Mouse (Mus musculus) c-Kit-positive CD71-positive TER-119-negative erythroid progenitor cells, embryonic 14.5 days (primary cell): Measurements from ENCODE around the gene Eif5a.
"Not testable (repeated sequence)": the region's sequence is repeated elsewhere in the genome, so short reads cannot be mapped to it uniquely, and the experiment has no call there.

Experiments used
- DNase-seq: peaks from one replicate; pipeline ENCODE4 v3.0.0-alpha.2; 2013; ENCODE audit warnings: low read depth

The Eif5a gene

DNA sequence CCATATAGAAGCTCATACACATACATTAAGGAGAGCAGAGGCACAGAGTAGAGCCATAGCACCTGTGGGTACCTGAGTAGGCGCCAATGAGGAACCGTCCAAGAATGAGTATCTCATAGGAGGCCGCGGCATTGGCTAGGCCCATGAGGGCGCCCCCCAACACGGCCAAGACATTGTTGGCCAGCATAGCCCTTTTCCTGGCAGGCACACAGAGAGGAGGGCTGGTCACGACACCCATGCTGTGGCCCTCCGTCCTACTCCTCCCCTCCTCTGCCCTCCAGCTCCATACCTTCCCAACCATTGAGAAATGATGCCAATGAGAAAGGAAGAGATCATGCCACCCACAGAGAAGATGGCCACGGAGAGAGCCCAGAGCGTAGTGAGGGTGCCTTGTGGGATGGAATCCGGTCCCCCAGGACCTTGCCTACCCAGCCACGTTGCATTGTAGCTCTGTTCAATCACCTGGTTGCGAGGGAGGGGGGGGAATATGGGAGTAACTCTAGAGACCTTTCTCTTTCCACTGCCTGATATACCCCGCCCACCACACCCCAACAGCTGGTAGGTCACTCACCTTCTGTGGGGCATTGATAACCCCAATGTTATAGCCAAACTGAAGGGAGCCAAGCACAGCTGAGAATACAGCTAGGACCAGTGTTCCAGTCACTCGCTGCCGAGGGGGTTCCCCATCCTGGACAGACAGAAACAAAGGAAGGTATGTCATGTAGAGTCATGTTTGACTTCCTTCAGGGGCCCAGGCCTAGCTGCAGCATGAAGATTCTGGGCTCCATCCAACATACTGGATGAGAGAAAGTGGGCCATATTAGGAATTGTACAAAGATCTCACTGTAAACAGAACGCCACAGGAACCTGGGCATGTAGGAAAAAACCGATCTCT lies 24.5 kb upstream of the Eif5a start:
- peak; percentile 65 for DNase-seq

DNA sequence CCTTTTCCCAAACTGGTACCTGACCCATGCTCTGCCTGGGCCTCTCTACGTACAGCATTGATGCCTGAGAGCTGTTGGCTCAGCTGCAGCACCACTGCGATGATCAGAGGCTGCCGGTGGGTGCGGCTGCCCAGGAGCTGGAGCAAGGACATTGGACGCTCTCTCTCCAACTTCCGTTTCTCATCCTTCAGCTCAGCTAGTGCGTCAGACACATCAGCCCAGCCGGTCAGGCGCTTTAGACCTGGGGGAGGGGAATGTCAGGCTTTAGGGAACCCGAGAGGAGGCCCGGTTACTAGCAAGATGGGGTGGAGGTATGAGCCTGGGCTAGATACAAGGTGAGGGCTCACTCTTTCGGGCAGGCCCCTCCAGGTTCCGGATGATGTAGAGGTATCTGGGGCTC lies 23.5 kb upstream of the Eif5a start:
- no peak for DNase-seq

DNA sequence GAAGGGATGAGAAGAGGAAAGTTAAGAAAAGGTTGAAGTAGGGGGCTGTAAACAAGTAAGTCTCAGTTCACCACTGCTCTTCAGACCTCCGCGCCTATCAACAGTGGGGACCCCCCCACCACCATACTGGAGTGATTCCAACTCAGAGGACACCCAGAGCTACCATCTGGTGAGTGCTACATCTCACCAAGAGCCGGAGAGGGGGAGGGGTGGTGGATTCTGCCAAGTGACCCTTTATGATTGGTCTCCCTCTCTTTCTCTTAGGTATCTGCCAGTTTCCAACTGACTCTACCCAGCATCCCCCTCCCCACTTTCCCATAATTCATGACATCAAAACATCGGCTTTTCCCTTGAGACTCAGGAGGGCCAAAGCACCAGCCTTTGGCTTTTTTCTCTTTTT lies 19.2 kb upstream of the Eif5a start:
- DNase-seq: no peak

DNA sequence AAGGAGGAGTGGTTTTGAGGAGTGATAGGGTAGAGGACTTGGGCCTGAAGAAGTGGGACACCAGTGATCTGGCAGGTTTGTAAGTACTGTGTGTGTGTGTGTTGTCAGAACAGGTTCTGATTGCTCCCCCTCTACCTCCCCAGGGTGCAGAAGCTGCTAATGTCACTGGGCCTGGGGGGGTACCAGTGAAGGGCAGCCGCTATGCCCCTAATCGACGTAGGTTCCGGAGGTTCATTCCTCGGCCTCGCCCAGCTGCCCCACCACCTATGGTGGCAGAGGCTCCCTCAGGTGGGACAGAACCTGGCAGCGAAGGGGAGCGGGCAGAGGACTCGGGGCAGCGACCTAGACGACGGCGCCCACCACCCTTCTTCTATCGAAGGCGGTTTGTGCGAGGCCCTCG lies 18.0 kb upstream of the Eif5a start:
- DNase-seq: no peak

DNA sequence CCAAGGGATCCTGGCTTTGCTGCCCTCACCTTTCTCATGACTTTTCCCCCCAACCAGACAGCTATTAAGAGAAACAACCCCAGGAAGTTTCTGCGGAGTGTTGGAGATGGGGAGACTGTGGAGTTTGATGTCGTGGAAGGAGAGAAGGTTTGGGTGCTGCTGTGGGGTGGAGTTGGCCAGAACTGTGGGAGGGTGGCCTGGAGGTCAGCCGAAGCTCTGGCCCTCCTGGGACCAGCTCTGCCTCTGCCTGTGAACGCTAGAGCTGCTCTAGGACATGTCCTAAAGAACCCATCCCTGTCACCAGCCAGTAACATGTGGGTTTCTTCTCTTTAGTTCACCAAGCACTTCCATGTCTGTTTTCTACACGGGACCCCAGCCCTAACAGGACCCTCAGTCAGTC lies 17.4 kb upstream of the Eif5a start:
- no peak for DNase-seq

DNA sequence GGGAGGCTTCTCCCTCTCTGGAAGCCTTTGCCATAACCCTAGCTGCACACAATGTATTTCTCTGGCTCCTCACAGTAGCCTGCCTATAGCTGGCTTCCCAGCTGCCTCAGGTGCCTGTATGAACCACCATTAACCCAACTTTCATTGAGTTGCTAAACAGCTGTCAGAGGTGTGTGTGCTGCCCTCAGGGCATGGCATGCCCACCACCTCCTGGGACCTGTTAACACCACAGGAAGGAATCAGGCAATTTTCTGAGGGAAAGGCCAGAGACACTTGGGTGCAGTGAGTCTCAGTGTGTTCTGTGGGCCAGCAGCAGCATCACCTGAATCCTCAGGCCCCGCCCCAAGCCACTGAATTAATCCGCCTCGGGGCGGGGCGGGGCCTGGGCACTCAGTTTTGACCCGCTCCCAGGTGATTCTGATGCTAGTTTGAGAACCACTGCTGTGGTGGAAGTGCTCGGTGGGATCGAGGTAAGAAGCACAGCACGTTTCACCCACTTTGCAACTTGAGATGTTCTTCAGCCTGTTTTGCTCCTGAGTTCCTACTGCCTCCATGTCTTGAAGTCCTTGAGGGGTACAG lies 16.7 kb upstream of the Eif5a start:
- DNase-seq: no peak

DNA sequence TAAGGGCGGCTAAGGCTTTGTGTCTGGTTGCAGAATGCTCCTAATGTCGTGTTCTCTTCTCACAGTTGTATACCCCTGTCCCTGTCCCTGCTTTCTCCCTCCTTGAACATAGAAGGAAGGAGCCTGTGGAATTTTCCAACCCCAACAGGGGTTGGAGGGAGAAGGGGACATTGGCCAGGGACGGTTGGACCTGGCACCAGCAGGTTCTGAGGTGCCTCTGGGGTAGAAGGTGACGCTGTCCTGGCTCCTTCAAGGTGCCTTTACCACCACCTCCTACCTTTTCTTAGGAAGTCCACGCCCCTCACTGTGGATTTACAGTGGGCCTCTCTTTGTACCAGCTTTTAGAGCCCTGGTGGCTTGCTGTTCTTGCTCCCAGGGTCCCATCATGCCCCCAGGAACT lies 16.1 kb upstream of the Eif5a start:
- DNase-seq: no peak

DNA sequence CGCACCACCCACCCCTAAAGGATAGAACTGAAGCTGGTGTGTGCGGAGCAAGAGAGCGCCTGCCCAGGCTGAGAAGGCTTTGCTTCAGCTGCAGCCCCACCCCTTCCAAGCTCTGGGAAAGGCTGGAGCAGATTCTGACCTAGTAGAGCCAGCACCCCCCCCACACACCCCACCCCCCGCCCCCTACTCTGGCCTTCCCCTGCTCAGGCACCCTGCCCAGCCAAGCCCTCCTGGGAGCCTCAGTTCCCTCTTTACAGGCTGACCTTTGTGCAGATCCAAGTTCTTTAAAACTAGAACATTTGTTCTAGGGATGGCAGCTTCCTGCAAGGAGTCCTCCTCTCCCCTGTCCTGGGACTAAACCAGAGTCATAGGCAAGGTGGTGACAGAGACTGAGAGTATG lies 15.6 kb upstream of the Eif5a start:
- no peak for DNase-seq

DNA sequence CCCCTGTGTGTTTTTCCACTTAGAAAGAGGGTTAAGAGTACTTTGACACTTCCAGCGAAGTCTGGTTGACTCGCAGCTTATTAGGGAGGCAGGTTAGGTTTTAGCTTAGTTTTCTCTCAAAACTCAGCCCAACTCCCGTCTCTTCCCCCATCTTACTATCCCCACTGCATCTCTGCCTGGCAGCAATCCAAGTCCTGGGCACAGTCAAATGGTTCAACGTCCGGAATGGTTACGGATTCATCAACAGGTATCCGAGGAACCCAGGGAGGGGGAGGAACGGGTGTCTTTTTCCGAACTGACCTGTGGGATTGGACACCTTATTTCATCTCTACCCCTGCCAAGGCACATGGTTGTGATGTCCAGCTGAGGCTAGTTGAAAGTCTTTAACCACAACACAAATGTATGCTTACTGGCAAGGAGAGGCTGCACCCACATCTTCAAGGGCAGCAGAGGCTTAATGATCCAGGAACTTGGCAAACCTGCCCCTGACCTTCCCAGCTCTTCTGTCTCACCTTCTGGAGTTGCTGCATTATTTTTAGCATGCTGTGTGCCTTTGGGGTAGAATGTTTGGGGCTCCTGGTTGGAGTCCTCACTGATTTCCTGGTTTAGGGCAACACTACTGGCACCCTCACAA lies 15.1 kb upstream of the Eif5a start:
- no peak for DNase-seq

DNA sequence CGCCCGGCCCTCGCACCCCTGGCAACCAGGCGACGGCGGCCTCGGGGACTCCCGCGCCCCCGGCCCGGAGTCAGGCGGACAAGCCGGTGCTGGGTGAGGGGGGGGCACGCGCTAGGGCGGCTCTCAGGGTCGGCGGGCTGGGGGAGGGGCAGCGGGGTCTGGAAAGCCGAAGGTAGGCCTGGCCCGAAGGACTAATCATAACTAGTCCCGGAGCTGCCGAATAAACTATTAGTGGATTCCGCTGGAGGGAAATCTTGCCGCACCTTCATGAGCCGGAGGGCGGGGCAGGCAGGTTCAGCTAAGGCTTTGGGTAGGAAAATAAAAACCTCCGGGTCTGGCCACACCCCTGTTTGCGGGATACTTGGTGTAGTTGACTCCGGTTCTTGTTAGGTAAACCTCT lies 14.4 kb upstream of the Eif5a start:
- no peak for DNase-seq

DNA sequence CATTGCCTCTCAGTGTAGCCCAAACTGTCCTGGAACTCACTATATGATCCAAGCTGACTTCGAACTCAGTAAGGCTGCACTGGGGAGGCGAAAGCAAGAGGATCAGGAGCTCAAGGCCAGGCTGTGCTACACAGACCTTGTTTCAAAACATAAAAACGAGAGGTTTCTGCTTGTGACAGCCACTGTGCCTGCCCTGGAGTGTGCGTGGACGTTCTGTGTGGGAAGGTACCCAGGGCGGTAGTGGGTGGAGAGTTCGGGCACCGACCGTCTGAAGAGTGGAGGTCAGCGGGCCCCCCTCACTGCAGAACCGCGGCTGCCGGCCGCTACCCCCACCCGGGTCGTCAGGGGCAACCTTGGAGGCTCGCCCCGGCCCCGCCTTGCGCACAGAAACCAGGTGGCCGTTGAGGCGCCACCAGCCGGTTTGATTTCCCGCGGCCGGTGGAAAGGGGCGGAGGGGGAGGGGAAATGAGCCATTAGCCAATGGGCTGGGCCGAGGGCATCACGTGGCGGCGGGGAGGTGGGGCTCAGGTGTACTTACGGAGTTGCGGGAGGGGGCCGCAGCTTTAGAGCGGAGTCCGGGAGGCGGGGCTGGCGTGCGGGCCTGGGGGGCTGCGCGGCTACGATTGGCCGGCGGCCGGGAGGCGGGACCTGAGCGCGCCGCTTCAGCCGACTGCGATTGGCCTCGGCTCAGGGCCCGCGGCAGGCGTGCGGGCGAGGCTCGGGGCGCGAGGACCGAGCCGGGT lies 13.6 kb upstream of the Eif5a start, which contains the start of gene Ybx2:
TSS of gene Ybx2 (plus strand) at position 660 of the 743 bp plus-strand sequence.
- DNase-seq: no peak

DNA sequence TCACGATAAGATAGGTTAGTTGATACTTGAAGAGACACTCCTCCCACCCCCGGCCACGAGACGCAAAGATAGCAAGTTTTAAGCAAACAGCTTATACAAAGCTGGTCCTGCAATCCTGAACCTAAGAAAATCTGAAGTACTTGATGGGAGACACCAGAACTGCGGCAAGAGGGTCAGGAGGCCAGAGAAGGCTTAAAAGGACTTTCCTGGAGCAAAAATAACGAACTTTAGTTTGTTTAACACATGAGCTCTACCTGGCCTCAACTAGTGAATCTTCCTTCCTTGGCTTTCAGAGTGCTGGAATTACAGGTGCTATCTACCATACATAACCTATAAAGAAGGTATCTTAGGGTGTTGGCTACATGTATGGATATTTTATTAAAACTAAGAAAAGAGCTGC lies 12.9 kb upstream of the Eif5a start:
- no peak for DNase-seq

DNA sequence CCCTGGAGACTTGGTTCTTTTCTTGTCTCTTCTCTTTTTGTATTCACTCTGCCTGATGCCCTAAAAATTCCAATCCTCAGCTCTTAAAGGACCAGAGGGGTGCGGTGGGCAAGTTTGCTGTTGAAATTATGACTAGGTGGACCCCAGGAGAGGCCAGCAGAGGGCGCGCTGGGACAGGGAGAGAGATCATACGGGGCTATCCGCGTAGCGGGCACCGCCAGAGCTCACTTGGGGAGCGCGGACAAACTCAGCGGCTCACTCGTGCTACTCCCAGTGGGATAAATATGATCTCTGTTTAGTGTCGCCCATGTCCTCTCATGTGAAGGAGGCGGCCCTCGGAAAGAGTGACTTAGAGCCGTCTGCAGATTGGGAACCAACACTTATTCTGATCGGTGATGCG lies 12.4 kb upstream of the Eif5a start:
- peak; percentile 92 for DNase-seq

DNA sequence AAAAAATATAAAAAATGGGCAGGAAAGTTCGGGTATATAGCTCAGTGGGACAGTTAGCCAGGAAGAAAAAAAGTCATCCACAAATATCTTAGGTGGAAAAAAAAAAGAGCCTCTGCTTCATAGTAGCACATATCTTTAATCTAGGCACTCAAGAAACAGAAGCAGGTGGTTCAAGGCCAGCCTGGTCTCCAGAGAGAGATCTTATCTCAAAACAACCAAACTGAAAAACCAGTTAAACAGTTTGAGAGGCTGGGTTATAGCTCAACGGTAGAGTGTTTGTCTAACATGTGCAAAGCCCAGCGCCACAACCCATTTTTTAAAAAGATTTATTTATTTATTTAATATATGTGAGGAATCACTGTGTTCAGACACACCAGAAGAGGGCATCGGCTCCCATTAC lies 11.3 kb upstream of the Eif5a start:
- DNase-seq: no peak

DNA sequence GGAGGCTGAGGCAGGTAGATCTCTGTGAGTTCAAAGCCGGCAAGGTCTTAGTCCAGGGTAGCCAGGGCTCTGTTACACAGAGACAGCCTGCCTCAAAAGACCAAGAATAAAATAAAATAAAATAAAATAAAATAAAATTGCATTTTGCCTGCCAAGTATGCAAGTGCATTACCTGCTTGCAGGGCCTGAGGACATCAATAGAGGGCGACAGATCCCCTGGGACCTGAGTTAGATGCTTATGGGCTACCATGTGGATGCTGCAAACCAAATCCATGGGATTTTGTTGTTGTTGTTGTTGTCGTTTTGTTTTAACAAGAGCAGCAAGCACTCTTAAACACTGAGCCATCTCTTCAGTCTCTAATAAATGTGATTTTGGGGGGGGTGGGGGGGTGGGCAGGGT lies 10.5 kb upstream of the Eif5a start:
- no peak for DNase-seq

DNA sequence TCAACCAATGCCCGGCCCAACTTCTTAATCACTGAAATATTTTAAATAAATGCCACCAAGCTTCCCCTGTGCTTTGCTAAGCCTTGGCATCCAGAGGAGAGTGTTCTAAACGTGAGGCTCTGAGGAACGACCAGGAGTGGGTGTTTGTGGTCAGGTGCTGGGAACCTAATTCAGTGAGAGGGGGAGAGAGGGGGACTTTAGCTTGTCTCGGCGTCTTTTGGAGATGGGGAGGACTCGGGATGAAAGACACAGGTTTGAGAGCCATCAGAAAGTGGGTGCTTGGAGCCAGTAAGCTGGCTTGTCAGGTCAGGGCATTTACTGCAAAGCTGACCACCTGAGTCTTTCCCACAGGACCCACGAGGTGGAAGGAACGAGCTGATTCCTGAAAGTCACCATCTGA lies 10.0 kb upstream of the Eif5a start:
- DNase-seq: no peak

DNA sequence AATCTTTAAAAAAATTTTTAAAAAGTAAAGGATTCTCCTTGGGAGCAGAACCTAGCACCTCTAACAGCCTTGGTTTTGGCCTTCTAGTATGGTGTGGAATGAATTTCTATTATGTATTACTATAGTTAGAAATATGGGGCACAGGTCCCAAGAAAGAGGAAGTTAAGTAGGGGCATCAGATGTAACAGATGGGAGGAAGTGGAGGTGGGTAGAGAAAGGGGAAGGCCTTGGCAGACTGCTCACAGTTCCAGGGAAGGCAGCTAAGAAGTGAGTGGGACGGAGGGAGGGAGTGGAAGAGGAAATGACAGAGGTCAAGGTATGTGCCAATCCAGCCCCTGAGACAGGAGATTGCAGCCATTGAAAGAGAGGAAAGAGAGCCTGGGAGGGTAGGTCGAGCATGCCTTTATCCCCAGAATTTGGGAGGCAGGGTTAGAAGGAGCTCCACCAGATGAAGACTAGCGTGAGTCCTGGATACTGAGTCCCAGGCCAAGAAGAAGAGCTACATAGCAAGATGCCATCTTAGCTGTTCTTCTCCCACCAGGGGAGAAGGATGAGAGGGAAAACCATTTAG lies 9.3 kb upstream of the Eif5a start:
- no peak for DNase-seq

DNA sequence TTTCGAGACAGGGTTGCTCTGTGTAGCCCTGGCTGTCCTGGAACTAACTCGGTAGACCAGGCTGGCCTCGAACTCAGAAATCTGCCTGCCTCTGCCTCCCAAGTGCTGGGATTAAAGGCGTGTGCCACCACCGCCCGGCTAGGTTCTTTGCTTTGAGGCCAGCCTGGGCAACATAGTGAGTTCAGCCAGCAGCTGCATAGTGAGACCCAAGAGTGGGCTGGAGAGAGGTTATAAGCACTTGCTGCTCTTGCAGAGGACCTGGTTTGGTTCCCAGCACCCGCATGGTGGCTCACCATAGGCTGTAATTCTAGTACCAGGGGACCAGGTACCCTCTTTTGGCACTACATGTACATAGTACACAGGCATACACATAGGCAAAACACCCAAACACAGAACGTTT lies 8.4 kb upstream of the Eif5a start:
- DNase-seq: not testable (repeated sequence)

DNA sequence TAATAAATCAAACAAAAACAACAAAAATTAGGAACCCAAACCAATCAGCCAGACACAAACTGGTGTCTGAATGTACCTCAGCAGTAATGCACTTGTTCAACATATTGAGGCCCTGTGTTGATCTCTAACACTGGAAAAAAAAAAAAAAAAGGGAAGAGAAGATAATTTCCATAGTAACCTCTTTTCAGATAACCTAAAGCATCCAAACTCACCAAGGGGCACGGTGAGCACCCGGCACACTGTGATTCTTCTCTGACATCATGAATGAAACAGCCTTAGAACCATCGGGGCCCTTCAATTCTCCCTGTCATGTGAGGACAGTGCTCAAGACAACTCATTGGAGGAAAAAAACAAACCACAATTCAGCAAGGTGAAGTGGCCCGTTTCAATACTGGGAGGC lies 8.0 kb upstream of the Eif5a start:
- no peak for DNase-seq

DNA sequence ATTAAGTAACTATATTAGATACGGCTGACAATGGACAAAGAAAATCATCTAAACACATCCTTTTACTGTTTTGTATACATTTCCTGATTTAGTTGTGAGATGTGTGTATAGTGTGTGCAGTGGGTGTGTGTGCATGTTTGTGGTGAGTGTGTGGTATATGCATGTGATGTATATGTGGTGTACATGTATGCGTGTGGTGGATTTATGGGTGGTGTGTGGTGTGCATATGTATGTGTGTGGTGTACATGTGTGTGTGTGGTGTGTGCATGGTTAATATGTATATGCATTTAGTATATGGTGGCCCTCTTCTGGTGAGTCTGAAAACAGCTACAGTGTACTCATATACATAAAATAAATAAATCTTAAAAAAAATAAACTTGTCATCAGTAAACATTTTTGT lies 5.7 kb upstream of the Eif5a start:
- no peak for DNase-seq

DNA sequence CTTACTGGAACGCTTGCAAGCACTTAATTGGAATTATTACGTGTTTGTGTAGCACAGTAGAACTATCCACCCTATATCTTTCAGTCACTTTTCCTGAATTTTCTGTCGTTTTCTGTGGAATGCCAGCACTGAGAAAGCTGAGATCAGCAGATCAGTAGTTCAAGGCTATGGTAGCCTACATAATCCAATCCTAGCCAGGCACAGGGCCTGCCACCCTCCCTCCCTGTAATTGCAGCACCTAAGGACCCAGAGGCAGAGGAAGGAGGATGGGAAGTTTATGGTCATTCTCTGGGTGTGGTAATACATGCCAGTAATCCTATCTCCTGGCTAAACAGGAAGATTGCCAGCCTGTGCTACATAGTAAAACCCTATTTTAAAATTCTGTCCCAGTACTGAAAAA lies 1.0 kb upstream of the Eif5a start:
- DNase-seq: no peak

DNA sequence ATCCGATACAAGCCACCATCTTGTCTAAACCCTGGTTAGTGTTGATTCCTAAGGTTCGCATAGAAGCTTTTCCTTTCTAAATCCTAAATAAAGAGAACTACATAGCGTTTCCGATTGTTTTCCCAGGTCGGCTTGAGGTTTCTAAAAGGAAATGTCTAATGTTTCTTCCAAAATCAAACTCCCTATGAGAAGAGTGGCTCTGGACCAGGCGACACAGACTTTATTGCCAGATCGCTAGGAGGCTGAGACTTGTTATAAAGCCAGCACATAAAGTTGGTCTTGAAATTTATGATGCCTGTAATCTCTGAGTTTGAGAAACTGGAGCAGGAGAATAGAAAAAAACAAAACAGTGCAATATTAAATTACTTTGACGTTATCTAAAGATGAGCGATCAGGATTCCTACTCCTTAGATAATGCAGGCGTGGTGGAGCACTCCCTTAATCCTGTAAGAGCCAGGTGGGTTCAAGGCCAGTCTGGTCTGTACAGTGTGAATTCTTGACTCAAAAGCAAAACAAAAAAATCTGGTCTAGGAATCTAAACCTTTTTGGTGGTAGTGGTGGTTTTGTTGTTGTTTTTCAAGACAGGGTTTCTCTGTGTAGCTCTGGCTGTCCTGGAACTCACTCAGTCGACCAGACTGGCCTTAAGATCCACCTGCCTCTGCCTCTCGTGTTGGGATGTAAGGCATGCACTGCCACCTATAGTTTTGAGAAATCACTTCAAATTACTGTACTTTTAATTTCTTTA lies 426 bp upstream of the Eif5a start:
- DNase-seq: no peak
